Comparison of ENCODE assay signal across 24 mouse cellular contexts in the genomic region with DNA sequence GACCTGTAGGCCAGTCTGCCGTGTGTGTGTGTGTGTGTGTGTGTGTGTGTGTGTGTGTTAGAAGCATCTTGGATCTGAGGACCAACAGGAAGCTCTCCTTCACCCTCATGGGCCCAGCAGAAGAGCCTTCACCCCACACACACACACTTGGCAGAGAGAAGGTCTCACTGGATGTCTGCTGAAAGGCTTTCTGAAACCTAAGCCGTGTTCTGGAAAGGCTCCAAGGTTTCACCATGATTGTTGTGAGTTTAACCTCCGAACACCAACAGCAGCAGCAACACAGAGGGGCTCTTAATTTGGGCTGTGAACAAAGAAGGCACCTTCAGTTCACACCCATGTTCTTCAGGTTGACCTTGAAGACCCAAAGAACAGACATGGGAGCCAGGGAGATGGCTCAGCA.
DNase-seq lines count a peak whose midpoint lies in the region; ATAC-seq and TF ChIP-seq lines count a peak whose summit lies in the region.
"Had no signal": no experiment of that assay in that cellular context is flagged by ENCODE, and none has a peak within 500 bp of the region (broad histone marks: within the 10 kb centered on the region; RNA-seq: fewer than 3 reads in every experiment).

No protein-coding gene starts in this region.

- no peaks in the 10 kb centered on the region for H3K36me3 ChIP-seq in forebrain, embryonic 14.5 days (ENCODE audit: control insufficient read depth, insufficient read depth, low read length)
- H3K36me3 ChIP-seq in forebrain, embryonic 13.5 days (ENCODE audit: poor library complexity, severe bottlenecking): no peaks in the 10 kb centered on the region
- no peaks in the 10 kb centered on the region for H3K36me3 ChIP-seq in lung, embryonic 14.5 days (ENCODE audit: insufficient read depth)
- H3K36me3 ChIP-seq: embryonic facial prominence, embryonic 12.5 days; G1E; heart, embryonic 15.5 days; hindbrain, embryonic 12.5 days; hindbrain, embryonic 15.5 days had no signal

- DNase-seq in adrenal gland, postnatal 14 days: peak; percentile 43
- DNase-seq in adrenal gland, adult 2 months: no peak
- peak; percentile 37 for DNase-seq in forebrain, embryonic 14.5 days (ENCODE audit: low spot score)
- DNase-seq in lung, embryonic 14.5 days: peak; percentile 60
- DNase-seq in lung, postnatal 10 days: no peak
- DNase-seq: B cell, adult 2 months; cerebellum, adult 18-20 months; cerebellum, adult 9-10 months; cerebellum, postnatal 14 days; gastrocnemius, postnatal 10 days; gastrocnemius, postnatal 36 days; heart, postnatal 10 days had no signal

- H3K27ac ChIP-seq in forebrain, embryonic 14.5 days (ENCODE audit: low read depth, low read length): no peak overlapping the region
- H3K27ac ChIP-seq in forebrain, embryonic 13.5 days: no peak overlapping the region
- no peak overlapping the region for H3K27ac ChIP-seq in lung, embryonic 14.5 days (ENCODE audit: low read depth)
- H3K27ac ChIP-seq: embryonic facial prominence, embryonic 12.5 days; heart, embryonic 15.5 days; hindbrain, embryonic 12.5 days; hindbrain, embryonic 15.5 days had no signal

- no peak for ATAC-seq in forebrain, embryonic 14.5 days
- no peak for ATAC-seq in forebrain, embryonic 13.5 days
- ATAC-seq in lung, embryonic 14.5 days (ENCODE audit: insufficient read depth): no peak
- no peak for ATAC-seq in cerebellum, adult (ENCODE audit: insufficient number of reproducible peaks, low FRiP score, low TSS enrichment)
- ATAC-seq: forebrain, embryonic 16.5 days; intestine, postnatal 0 days; Patski had no signal

- no peaks in the 10 kb centered on the region for H3K27me3 ChIP-seq in forebrain, embryonic 14.5 days (replicated peaks; ENCODE audit: control insufficient read depth, insufficient read depth, low read length)
- peaks cover 20% of the 10 kb centered on the region for H3K27me3 ChIP-seq in forebrain, embryonic 13.5 days
- no peaks in the 10 kb centered on the region for H3K27me3 ChIP-seq in lung, embryonic 14.5 days (ENCODE audit: insufficient read depth, low read length)
- H3K27me3 ChIP-seq: embryonic facial prominence, embryonic 12.5 days; heart, embryonic 15.5 days; hindbrain, embryonic 12.5 days; Patski had no signal

- H3K4me3 ChIP-seq in forebrain, embryonic 14.5 days (ENCODE audit: low read depth, low read length): no peak overlapping the region
- no peak overlapping the region for H3K4me3 ChIP-seq in forebrain, embryonic 13.5 days
- H3K4me3 ChIP-seq in lung, embryonic 14.5 days (ENCODE audit: low read depth, low read length): no peak overlapping the region
- H3K4me3 ChIP-seq: embryonic facial prominence, embryonic 12.5 days; erythroblast, embryonic 14.5 days; heart, embryonic 15.5 days; hindbrain, embryonic 12.5 days; hindbrain, embryonic 15.5 days had no signal

- TF ChIP-seq CTCF in lung, embryonic 14.5 days (IDR thresholded peaks at IDR 0.05; ENCODE audit: low read depth): no peak

- no peak overlapping the region for H3K9ac ChIP-seq in forebrain, embryonic 14.5 days (ENCODE audit: low read length)
- H3K9ac ChIP-seq in forebrain, embryonic 13.5 days: no peak overlapping the region
- no peak overlapping the region for H3K9ac ChIP-seq in lung, embryonic 14.5 days
- H3K9ac ChIP-seq: embryonic facial prominence, embryonic 12.5 days; heart, embryonic 15.5 days; hindbrain, embryonic 12.5 days; hindbrain, embryonic 15.5 days had no signal

- H3K4me2 ChIP-seq in forebrain, embryonic 14.5 days (ENCODE audit: low read length): no peak overlapping the region
- H3K4me2 ChIP-seq in forebrain, embryonic 13.5 days: no peak overlapping the region
- no peak overlapping the region for H3K4me2 ChIP-seq in lung, embryonic 14.5 days
- H3K4me2 ChIP-seq: embryonic facial prominence, embryonic 12.5 days; heart, embryonic 11.5 days; heart, embryonic 15.5 days; hindbrain, embryonic 12.5 days; hindbrain, embryonic 15.5 days had no signal

- H3K9me3 ChIP-seq in forebrain, embryonic 14.5 days (replicated peaks; ENCODE audit: control insufficient read depth, low read length): 0 out of 2 replicates have a peak, but pooled peaks cover 3% of the 10 kb centered on the region
- H3K9me3 ChIP-seq in forebrain, embryonic 13.5 days (replicated peaks): no peaks in the 10 kb centered on the region
- 0 out of 2 replicates have a peak, but pooled peaks cover 3% of the 10 kb centered on the region for H3K9me3 ChIP-seq in lung, embryonic 14.5 days (ENCODE audit: low read depth, low read length)
- H3K9me3 ChIP-seq: embryonic facial prominence, embryonic 12.5 days; heart, embryonic 15.5 days; hindbrain, embryonic 12.5 days; hindbrain, embryonic 15.5 days had no signal

- 39% methylated on average over 3 of the region's 3 CpGs for WGBS in forebrain, embryonic 14.5 days
- WGBS in forebrain, embryonic 13.5 days: 67% methylated on average over 3 of the region's 3 CpGs
- WGBS in lung, embryonic 14.5 days: 31% methylated on average over 3 of the region's 3 CpGs

- H3K4me1 ChIP-seq in forebrain, embryonic 14.5 days (ENCODE audit: control insufficient read depth, insufficient read depth, low read length): 0 out of 2 replicates have a peak, but pooled peaks cover 5% of the 10 kb centered on the region
- H3K4me1 ChIP-seq in forebrain, embryonic 13.5 days: peaks cover 14% of the 10 kb centered on the region
- 0 out of 2 replicates have a peak, but pooled peaks cover 4% of the 10 kb centered on the region for H3K4me1 ChIP-seq in lung, embryonic 14.5 days (ENCODE audit: insufficient read depth)

Comparison
In these comparisons a context has a peak if more than half of its experiments do, and no peak if none do; other contexts are left out.
1. DNase-seq: peak in adrenal gland, postnatal 14 days (single experiment), forebrain, embryonic 14.5 days (single experiment) and lung, embryonic 14.5 days (single experiment); none in adrenal gland, adult 2 months (single experiment) and lung, postnatal 10 days (single experiment).